Mouse (Mus musculus): ENCODE results near the gene Avpr1b.

- TF ChIP-seq GATA1 (IDR thresholded peaks at IDR 0.05; ENCODE audit: low read length) (no peak; the same call in 1 of the 2 replicates), TAL1 (IDR thresholded peaks at IDR 0.05; ENCODE audit: low read length) (peak; percentile 64)
Measured at GRCm38 (mm10) chr1:131616546-131617220, 17.6 kb downstream of the Avpr1b start.
